Mouse (Mus musculus) heart, adult 11 months (tissue): ENCODE measurements around the gene Ksr1.

Source experiments
- DNase-seq: peaks from one replicate; pipeline ENCODE4 v3.0.0; 2022

The Ksr1 gene

GRCm38 (mm10) chr11:79122556-79122955 lies 23.7 kb downstream of the Ksr1 start:
- no peak for DNase-seq

- DNase-seq: no peak
These were observed 26.1 kb downstream of the Ksr1 start for GRCm38 (mm10) chr11:79120087-79120486.

DNA sequence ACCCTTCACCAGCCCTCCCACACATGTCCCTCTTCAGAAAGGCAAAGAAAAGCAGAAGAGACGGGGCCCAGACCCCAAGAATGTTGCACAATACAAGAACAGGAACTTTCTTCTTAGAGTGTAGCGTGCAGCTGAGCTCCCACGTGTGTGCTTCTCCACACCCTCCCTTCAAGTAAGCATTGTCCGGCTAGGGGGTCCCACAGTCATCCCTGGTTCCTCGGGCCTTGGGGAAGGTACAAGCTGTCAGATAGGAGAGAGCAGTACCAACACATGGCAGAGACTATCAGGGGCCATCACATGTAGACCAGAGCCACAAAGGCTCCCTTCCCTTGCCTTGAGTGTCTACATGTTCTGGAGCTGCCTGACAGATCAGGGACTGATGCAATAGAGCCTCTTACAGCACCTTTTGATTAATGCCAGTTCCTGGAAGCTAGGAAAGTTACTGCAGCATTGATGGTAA lies 27.3 kb downstream of the Ksr1 start:
- DNase-seq: peak; percentile 96

- DNase-seq: no peak
These were observed 29.5 kb downstream of the Ksr1 start for GRCm38 (mm10) chr11:79116665-79117064.

DNA sequence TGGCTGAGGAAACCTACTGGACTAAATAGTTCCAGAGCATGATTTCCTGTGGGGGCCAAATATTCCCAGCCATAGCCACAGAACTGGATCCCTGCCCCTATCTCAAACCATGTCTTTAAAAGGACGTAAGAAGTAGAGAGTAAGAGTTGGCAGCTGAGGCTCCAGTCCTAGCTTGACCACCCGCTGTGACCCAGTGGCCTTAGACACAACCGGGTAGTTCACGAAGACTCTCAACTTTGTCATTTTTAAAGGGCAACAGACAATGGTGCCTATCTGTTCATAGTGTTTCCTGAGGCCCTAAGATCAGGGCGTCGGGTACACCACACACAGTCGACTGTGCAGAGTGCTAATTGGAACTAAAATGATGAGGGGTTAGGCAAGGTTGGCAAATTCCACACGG lies 30.5 kb downstream of the Ksr1 start:
- DNase-seq: no peak

GRCm38 (mm10) chr11:79114061-79114460 lies 32.1 kb downstream of the Ksr1 start:
- no peak for DNase-seq

DNA sequence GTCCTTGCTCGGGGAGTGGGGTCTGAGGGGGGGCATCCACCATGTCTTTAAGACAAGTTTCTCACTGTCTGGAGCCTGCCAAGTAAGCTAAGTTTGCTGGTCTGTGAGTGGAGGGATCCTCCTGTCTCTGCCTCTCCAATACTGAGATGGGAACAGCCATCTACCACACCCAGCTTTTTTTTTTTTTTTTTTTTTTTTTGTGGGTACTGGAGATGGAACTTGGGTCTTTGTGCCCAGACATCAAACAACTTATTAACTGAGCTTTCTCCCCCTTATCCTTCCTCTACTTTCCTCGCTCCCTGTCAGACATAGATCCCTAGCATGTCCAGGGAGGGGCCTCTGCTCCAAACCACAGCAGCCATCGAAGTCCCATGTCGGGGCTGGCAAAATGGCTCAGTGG lies 32.8 kb downstream of the Ksr1 start:
- no peak for DNase-seq

DNA sequence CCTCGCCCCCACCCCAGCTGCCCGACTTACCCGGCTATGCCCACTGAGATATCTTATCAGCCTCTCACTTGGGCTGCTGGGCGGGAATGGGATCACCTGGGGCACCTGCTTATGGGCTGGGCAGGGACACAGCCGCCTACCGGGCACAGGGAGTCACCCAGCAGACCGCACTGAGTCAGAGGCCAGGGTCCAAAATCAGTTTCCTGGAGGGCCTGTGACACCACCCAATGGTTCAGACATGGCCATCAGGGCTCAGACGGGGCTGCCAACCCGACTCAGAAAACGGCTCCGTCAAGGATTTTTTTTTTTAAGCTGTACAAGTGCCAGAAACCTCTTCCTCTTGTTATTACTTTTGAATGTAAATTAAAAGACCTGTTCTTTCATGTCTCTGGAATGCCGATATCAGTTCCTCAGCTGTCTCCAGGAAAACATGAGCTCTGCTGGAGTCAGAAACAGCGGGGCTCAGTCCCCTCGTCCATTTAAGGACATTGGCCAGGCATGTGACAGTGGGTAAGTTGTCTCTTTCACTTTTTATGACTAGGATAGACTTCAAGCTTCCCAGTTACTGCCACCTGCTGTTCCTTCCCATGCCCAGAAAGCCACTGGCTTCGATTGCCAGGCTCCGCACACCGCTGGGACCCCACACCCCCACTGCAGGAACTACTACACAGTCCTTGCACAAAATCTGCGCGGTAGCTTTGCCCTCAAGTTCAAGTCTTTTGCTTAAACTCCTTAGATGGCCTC lies 33.5 kb downstream of the Ksr1 start:
- DNase-seq: peak; percentile 95

DNA sequence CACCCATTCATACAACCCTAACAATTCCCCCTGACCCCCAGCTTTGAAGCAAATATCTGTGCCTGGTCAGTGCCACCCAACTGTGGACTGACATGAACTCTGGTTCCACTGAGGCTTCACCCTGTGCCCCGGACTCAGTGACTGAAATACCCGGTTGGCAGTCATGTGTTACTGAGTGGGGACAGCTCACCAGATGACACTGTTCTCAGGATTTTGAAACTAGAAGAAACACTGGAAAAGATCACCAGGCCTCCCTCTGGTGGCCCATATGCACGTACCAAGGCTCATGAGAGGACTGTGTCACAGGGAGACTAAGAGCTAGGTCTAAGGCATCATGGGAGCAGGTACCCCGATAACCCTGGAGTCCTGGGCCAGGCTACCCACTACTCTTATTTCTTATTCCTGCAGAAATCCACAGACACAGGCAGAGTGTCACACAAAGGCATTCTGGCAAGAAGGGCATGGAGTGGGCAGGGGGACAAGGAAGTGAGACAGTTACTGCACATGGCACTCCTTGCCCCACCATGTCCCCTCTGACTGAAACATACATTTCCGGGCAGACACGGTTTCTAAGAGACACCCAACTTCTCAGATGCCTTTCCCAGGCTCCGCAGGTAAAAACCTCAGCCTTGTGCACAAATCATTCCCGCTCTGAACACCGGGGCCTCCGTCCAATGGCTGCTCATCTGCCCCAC lies 34.2 kb downstream of the Ksr1 start:
- no peak for DNase-seq

DNA sequence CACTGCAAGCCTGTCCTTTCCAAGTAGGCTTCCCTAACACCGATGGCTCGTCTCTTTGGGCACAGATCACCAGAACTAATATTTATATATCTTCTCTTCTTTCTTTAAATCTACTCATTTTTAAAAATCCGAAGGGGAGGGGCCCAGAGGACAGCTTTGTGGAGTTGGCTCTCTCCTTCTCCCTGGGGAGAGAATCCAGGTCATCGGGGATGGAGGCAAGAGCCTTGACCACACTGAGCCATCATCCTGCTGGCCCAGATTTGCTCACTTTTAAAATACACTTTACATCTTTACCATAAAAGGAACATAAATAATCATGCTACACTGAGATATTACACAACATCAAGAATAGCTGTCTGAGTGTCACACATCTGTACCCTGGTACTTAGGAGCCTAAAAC lies 35.8 kb downstream of the Ksr1 start:
- no peak for DNase-seq

GRCm38 (mm10) chr11:79107934-79108333 lies 38.3 kb downstream of the Ksr1 start:
- DNase-seq: peak; percentile 94

DNA sequence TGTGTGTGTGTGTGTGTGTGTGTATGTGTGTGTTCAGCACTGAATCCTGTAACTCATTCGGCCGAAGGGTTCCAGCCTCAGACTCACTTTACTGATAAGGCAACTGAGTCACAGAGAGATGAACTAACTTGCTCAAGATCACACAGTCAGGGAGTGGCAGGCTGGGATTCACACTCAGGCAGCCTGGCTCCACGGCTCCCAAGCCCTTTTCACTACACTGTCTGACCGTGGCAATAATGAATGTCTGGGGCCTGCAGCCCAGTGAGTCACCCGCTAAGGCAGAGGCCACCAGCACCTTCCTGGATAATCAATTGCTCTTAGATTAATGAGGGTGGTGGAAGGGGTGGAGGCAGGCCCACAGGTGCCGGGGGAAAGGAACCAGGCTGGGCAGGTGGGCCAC lies 41.2 kb downstream of the Ksr1 start:
- DNase-seq: no peak

- no peak for DNase-seq
These were observed 41.7 kb downstream of the Ksr1 start for GRCm38 (mm10) chr11:79104538-79104937.

- DNase-seq: no peak
These were observed 42.1 kb downstream of the Ksr1 start for GRCm38 (mm10) chr11:79104096-79104495.

GRCm38 (mm10) chr11:79103461-79103869 lies 42.7 kb downstream of the Ksr1 start:
- DNase-seq: no peak

- no peak for DNase-seq
These were observed 43.9 kb downstream of the Ksr1 start for GRCm38 (mm10) chr11:79102280-79102679.

GRCm38 (mm10) chr11:79101568-79101967 lies 44.6 kb downstream of the Ksr1 start:
- no peak for DNase-seq

DNA sequence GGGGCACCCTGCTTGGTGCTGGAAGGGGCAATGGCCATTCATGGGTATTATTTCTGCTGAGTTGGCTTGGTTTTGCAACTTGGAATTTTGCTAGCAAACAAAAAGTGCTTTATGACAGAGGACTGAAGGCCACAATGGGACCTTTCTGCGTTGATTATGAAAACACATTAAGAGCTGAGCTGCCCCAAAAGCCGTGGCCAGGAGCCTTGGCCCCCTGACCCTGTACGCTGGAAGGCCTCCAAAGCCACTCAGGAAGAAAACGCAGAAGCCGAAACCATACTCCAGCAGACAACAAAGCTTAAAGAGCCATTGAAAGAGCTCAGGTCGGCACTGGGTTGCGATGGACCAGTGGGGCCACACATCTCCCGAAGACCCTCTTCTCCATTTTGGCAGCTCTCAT lies 47.2 kb downstream of the Ksr1 start:
- DNase-seq: peak; percentile 95

DNA sequence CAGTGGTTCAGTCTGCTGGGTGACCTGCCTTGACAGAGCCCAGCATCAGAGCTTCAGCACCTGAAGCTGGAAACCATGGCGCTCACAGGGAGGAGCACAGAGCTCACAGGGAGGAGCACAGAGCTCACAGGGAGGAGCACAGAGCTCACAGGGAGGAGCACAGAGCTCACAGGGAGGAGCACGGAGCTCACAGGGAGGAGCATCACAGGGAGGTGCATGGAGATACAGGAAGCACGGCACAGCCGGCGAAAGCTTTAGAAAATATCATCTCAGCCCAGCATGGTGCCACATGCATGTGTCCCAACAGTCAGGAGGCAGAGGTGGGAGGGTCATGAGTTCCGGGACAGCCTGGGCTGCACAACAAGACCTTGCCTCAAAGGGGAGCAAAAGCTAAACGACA lies 48.5 kb downstream of the Ksr1 start:
- no peak for DNase-seq

DNA sequence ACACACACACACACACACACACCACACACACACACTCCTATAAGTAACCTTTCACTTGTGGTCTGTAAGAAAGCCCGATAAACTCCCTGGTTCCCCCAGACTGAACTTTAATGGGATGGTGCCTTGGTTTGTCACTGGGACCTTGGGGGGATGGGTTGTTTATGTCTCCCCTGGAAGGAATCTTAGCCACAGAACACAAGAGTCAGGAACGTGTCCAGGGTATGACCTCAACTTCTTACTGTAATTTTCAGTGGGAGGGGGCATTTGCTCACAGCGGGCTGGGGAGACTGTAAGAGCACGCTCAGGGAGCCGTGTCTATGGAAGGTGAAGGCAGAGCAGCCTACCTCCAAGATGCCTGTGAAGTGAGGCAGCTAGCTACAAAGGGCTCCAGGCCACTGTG lies 49.5 kb downstream of the Ksr1 start:
- no peak for DNase-seq

DNA sequence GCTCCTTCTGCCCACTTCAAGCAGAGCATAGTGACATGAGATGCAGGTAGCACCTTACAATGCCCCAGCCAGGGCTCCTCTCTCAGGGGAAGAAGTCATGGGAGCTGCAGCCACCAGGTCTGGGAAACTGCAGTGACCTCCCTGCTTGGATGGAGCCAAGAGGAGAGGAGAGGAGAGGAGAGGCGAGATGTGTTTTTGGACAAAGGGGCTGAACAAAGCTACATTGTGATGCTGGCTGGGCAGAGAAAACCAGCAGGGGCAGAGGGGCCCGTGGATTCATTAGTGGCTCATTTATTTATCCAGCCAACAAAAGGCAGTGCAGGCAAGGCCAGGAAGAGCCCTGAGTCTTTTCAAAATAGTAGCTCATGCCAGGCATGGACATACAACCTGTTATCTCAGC lies 50.5 kb downstream of the Ksr1 start:
- DNase-seq: peak; percentile 92

GRCm38 (mm10) chr11:79094727-79095126 lies 51.5 kb downstream of the Ksr1 start:
- peak; percentile 99 for DNase-seq

- peak; percentile 96 for DNase-seq
These were observed 52.1 kb downstream of the Ksr1 start for GRCm38 (mm10) chr11:79093986-79094695.

DNA sequence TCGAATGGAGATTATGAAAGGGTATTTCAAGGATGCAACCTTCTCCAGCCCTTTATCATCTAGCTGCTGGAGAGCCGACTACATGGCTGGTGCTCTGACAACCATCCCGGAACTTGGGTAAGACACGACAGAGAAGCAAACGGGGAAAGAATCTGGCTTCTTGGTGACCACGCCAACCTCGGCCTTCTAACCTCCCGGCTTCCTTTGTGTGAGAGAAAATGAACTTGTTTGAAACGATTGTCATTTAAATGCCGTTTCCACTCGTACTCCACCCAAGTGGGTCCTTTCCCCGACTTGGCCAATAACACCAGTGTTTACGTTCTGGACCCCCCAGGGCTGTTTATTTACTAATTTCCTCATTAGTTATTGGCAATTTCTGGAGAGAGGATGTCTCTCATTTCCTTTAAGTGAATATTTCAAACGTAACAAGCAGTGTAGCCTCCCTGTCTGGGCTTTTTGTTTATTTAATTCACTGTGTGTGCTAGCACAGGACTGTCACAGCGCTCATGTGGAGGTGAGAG lies 52.8 kb downstream of the Ksr1 start:
- no peak for DNase-seq
